Mouse (Mus musculus) right cerebral cortex, adult 2 months (tissue): ENCODE measurements at regions not wholly inside any gene's neighbourhood (a gene's known extent, or its start where the extent isn't known, plus 50 kb on each side); places are given as distances from the start of the nearest gene placed in this dataset.

Source experiments
- DNase-seq, 2 experiments: peaks; one replicate each; pipeline ENCODE4 v3.0.0; 2021 to 2022; ENCODE audit warnings: low spot score in 2 of 2

DNA sequence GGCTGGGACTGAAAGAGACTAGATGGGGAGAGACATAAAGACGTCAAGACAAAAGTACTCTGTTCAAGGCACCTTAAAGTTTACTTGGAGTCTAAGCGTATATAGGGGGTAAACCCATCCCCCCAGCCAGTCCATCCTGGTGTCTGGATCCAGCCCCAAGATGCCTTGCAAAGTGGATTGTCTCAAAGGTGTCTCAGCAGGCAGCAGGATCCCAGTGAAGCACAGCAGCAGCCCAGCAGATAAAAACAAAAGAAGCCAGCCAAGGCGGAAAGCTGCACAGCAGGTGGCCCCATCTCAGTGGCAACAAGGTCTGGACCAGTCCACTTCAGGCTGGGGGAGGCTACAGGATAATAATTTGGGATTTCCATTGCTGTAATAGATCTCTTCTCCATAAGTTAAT is 72.0 kb upstream of the Col5a2 start:
- no peak for DNase-seq

DNA sequence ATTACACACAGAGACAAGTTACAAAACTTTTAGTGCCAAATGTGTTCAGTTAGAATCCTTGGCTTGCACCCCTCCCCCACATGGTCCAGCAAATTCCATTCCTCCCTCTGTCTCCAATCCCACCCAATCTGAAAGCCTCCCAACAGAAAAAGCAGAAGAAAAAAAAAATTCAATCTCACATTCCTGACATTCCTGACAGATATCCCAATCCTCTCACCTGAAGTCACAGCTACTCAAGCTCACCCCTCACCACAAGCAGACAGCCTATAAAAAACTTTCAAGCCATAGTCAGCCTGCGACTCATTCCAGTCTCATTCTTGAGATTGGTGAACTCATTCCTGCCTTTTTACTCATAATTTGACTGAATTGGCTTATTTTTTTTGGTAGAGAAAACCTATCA is 77.4 kb upstream of the Col5a2 start:
- DNase-seq, result no peak

DNA sequence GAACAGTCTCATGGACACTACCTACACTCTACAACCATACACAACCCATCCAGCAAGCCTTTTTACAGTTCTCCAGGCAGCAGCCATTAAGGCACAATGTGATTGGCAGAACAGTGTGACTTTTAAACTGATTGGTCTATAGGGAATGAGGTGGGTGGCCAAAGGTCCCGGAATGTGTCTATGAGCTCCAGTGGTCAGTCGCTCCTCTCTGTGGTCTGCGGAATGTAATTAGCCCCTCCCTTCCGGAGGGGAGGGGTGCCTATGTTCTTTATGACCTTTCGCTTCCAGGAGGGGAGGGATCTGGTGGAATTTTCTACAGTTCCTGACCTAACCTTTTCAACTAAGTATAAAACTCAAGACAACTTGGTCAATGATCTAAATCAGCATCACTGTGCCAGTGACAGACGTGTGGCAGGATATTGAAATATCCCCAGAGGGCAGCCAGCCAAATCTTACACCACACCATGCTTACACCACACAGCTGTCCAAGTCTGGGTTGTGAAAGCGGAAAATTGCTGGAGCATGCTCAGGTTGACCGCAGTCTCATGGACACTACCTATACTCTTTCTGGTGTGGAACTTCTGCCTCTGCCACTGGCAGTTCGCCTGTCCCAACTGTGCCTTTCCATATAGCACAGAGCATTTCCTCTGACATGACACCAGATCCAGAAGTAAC is 84.4 kb upstream of the Col5a2 start:
- DNase-seq, result no peak

DNA sequence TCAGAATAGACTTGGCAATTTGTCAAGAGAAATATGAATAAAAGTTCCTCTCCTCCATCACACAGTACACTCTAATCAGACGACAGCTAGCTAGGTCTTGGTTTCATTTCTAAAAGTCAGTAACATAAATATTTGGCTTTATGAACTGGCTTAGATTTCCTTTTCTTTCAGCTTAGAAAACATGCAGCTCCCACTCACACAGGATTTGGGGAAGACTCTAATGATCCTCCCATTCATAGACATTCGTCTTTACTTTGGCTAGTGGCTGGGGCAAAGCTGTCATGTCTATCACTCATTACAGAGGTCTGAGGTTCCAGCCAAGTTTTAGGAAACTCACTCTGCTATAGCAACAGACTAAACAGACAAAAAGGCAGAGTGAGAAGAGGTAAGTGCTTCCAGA is 94.2 kb upstream of the Col5a2 start:
- no peak for DNase-seq

DNA sequence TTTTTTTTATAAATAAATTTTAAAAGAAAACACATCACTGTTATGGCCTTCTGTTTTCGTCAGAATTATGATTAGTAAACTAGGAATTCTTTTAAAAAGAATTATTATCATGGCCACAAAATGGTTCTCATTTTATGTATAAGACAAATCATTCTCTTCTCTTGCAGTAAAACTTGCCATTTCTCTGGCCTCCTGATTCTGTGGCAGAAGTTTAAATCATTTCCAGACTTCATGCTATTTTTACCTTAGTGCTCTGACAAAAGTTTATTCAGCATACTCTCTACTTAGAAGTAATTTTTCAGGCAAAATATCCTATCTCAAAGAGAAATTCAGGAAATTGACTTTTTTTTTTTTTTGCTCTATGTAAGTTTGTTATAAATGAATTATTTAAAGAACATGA is 96.3 kb upstream of the Col5a2 start:
- DNase-seq, result no peak

DNA sequence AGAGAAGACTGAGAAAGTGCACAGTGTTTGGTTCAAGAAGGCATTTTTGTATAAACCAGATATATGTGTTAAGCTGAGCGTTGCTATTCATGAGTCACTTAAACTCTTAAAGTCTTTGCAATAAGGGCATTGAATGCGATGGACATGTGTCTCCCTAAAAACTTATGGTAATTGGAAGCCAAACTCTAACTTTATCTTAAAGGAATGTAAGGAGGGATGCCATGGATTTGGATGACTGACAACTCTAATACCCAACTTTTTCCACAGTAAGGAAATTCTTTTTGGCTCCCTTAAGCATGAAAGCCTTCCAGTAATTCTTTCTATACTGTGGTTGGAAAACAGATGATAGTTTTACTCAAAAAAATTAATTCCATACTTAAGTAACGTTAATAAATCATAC is 96.9 kb upstream of the Col5a2 start:
- no peak for DNase-seq

DNA sequence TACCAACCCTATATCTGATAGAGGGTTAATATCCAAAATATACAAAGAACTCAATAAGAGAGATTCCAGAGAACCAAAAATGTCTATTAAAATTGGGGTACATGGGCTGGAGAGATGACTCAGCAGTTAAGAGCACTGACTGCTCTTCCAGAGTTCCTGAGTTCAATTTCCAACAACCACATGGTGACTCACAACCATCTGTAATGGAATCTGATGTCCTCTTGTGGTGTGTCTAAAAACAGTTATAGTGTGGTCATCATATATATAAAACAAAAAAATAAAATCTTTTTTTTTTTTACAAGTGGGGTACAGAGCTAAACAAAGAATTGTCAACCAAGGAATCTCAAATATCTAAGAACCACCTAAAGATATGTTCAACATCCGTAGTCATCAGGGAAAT is 102.5 kb upstream of the Col5a2 start:
- DNase-seq, result no peak

DNA sequence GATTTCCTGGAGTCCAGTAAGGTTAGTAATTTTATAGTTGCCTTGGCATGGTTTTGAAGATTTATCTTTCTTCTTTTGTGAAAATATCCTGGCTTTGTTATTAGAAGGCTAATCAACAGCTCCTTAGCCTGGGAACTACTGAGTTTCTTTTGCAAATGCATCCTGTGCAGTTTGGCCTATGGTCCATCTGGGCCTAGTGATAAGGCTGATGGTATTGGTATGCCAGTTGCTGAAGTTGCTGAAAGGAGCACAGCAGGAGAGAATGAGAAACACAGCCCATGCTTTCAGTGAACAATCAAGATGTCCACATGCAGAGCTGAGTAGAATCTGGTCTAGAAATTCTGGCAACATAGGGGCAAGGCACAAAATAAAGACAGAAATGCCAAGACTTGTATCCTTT is 105.2 kb upstream of the Col5a2 start:
- no peak for DNase-seq

DNA sequence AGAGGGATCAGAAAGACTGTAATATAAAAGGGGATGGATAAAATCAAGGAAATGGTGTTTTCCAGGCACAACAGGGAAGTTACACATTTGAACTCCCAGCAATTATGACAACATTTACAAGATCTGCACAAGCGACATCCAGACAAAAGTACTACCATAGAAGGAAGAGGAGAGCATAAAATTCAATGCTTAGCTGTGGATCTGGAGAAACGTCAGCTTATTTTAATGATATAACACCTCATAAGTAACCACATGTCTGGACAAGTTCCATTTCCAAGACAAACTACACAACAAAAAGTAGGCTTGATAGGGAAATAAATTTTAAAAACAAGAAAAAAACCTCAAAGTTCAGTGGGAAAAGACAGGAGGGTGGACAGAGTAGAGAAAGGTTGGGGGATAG is 115.9 kb upstream of the Col5a2 start:
- DNase-seq, result no peak

DNA sequence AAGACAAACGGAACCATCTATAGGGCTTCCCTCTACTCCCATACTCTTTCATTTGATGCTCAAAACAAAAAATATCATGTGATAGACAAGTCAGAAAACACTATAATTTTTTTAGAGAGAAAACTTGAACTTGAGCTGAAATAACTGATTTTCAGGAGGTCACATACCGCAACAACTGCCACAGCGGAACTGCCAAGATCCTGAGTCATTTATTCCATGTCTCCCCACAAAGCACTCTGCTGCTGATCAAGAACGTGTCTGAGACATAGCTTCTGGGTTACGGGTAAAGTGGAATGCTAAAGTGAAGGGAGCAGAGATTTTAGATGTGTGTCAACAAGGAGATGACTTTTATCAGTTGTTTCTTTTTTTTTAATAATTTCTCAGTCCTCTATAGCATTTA is 122.8 kb upstream of the Col5a2 start:
- no peak for DNase-seq

DNA sequence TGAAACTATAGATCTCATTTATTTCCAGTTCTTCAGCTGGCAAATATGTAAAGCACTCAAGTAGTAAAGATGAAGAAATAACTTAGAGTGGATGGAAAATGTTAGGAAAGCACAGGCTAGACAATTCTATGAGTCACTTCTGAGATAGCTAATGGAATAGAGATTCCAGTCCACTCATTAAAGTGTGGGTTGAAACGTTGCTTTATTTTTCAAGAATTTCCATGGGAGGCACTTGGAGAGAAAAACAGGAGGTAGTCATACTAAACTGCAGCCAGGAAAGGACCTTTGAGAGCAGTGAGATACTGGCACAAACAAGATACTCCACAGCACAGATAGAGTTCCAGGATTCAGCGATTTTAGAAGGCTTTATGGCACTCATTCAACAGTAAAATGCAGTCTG is 123.7 kb upstream of the Col5a2 start:
- no peak for DNase-seq

DNA sequence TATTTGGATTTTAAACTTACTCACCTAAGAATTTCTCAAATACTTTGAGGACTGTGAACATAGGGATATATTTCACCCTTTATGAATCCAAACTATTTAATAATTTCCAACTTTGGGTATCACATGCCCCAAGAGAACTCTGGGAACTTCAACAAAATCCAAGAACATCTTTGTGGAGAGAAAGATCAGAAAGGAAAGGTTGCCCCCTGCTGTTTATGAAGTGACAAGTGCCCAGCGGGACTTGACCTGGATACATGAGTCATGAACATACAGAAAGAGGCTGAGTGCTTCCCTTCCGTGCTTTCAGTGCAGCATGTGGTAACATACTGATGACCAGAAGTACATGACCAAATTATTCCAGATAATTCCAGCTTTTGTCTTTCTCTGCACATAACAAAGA is 124.8 kb upstream of the Col5a2 start:
- peak; percentile 11 to 15 for DNase-seq

DNA sequence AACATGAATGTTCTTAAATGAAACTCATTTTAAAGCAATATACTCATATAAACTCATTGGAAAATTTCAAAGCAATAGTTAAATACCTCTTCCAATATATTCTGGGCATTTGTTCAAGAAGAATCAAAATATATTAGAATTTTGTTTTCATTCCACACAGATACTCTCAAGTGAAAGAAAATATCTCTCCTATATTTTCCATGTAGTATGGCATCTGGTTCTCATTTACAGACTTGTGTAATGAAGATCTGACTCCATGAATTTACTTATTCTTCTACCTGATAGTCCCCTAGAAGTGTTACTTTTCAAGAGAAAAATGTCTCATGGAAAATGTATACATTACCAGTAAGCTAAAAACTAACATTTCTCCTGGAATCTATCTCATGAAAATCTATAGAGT is 144.2 kb upstream of the Col5a2 start:
- no peak for DNase-seq

DNA sequence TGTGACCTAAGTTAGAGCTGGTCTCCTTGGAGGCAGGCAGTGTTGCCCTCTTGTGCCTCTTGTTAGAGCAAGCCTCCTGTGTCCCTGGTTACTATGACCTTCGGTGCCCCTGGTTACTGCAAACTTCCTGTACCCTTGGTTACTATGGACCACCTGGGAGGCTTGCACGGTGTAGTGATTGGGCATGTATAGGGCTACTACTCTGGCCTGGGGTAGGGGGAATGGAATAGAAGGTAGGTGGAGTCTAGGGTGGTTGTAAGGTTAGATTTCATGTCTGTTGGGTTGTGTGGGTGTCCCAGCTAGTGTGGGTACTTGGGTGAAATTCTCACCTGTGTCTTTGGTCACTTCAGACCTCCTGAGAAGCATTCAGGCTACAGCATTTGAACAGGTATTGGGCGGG is 141.7 kb upstream of the Wdr75 start:
- DNase-seq, result no peak

DNA sequence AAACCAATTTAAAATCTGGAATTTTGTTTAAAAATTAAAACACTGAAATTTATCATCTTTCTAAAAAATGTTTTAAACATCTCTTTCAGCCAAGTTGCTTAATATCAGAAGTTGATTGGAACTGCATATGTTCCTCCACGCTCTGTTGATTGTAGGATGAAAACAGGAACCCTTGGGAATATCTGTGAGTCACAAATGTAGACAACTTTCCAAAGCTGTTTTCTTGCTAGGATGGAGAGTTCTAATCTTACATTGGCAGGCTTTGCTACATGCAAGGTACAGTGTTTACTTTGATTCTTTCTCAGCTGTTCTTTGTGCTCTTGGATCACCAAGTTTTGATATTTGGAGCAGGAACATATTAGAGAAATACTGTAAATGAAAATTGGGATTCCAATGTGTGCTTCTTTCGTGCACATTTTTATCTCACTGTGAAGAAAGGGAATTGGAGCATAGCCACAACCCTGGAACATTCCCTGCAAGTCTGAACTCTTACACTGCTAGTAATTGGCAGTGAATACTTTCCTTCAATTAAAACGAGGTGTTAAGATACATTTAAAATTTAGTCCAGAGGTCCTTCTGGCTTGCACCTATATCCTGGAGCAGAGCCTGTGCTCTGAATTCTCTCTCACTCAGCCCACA is 131.0 kb upstream of the Wdr75 start:
- no peak for DNase-seq

DNA sequence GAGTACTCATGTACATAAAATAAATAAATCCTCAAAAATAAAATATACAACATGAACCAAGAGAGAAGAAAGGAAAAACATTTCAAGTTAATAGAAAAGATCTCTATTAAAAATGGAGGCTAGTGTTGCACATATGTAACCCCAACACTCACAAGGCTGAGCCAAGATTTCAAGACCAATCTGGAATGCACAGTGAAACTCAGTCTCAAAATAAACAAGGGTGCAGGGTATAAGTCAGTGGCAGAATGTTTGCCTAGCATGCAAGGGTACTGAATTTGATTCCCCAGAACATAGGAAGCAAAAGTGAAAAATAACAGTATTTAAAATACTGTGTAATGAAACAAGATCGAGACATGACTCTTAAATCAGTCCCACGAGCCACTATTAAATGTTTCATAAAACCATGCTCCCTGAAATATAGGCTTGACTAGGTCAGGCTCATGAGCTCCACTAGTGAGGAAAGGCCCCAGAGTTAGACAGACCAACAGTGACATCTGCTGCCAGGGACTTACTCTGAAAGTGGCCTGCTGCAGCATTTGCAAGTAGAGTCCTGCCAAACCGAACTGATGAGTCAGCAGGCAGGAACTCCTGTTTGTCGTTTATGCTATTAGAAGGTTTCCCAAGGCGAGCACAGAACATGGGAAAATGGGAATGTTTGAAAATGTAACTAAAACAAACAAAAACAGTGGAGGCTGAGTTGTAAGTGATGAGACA is 122.4 kb upstream of the Wdr75 start:
- DNase-seq, result peak; percentile 48 to 68

DNA sequence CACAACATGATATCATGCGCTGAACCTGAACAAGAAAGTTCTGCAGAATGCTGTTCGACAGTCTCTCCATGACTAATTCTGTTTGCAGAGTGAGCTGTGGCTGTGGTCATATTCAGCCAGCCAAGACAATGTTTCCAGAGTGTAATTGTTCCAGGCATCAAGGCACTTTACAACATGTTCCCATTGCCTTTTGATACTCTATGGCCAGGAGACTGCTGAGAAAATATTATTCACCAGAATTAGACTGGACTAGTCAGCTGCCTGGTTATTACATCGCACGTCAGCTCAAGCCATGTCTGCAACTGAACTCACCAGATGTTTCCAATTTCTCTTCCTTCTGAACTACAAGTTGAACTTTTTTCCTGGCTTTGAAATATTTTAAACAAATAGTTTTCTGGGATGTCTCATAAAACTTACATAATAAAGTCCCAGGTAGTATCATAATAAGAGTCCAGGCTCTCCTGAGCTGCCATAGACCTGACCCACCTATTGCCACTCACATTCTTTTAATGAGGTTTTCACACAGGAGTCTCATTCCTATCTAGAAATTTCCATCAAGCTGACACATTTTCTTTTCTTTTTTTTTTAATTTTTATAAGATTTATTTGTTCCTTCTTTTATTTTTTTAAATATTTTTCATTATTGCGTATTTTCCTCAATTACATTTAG is 119.1 kb upstream of the Wdr75 start:
- DNase-seq, result no peak

DNA sequence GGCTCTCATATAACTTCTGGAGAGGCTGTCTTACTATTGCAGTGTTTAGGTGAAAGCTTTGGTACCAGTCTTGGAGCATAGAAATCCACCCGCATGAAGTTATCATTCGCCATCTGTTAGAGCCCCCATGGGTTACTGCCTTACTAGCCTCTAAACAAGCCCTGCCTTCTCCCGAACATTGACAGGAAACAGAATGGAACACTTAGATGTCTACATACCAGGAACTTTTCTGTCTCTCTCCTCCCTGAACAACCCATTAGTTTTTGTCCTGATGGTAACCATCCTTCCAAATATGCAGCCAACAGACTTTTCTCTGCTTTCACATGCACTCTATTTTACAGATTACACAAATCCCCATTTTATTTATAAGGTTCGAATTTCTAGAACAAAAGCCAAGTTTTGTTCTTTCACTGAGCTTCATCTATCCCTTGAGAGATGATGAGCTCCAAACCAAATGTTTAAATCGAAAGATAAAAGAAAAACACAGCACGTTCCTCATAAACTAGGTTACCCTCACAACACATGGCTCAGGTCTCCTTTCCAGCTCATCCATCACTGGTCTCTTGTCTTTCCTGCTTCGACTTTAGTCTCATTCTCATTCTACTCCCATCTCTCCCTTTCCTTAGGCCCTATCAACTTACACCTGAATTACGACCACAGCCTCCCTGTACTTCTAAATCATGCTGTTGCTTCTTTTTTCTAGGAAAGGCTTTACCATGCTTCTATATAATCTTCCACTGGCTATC is 114.8 kb upstream of the Wdr75 start:
- DNase-seq, result no peak

DNA sequence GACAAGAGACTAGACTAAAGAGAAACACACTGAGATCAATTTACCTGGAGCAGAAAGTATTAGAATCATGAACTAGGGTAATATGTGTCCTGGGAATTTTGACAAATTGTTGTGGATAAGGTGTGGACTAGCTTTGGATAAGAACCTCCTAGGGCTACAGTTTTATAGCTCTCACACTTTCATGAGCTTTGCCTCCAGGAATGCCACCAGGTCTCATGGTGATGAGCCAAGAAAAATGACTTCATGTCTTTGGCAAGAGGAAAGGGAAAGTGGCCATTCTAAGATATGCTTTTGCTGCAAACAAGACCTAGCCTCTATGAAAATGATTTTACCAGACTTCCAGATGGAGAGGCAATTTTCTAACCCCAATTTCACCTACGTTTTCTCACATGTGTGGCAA is 94.1 kb upstream of the Wdr75 start:
- DNase-seq, result no peak

DNA sequence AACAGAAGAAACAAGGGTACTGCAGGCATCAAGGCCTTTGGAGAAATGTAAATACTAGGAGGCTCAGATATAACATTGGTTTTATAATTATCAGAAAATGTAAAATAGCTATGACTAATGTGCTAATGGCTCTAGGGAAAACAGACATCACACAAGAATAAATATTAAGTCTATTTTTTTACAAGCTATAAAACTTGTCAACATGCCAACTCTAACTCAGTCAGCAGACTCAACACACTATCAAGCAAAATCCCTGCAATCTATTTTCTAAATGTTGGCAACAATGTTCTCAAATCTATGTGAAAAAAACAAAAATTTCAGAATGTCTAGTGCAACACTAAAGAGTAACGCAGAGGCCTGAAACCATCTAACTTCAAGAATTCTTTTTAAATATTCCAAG is 93.5 kb upstream of the Wdr75 start:
- DNase-seq, result no peak

DNA sequence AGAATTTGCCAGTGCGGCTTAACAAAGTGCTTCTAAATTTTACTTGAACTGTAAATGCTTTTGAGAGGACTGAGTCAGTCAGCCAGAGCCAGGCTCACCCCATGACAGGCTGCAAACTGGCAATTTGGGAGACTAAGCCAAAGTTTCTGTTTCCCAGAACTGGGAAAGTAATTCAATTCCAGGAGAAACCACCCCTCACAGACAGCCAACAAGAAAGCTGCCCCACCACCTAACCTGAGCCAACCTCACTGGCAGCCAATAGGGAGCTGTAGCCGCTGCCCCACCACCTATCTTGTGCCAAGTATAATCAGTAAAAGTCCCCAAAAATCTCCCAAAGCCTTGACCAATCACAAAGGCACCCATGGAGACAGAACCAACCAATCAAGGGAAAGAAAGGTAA is 71.6 kb upstream of the Wdr75 start:
- no peak for DNase-seq

DNA sequence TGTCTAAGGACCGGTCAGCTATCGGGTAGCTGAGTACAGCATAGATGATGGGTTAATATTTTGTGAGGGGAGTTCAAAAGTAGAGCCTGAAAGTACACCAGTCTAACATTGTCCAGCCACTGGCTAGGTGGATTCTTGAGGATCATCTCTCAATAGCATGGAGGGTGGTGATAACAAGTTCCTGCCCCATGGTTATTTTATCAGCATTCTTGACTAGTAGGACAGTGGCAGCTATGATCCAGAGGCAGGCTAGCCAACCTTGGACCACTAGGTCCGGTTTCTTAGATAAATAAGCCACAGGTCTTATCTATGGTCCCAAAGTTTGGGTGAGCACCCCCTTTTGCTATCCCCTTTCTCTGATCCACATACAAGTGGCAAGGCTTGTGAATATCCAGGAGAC is 62.0 kb upstream of the Wdr75 start:
- DNase-seq, result no peak
